Mouse (Mus musculus): ENCODE measurements at regions not wholly inside any gene's neighbourhood (a gene's known extent, or its start where the extent isn't known, plus 50 kb on each side); places are given as distances from the start of the nearest gene placed in this dataset.

DNA sequence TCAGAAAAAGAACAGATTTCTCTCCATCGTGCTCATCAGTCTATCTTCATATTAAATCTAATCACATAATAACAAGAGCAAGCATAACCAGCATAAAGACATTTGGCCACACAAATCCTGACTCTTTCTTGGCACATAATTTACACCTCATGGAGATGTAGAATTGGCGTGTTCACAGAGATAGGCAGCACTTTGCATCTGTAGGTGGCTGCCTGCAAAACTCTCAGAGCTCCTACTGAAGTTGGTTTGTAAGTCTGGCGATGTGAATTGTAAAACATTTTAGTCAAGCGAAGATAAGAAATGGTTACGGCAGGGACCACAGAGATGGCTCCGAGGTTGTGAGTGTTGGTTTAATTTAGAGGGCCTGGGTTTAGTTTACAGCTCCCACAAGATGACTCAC is 419.0 kb downstream of the Adamts20 start:
- no peak for TF ChIP-seq CTCF (IDR thresholded peaks at IDR 0.05; ENCODE audit: insufficient read depth, low read length)
- TF ChIP-seq POLR2A (IDR thresholded peaks at IDR 0.05; ENCODE audit: borderline replicate concordance, extremely low read depth, low read depth, low read length) = no peak

Measured in lung, adult 2 months (tissue).